Mouse (Mus musculus) neural tube, embryonic 15.5 days (tissue): ENCODE results near the gene Nhlh1. TPM values are rescaled to one million over a fixed set of nuclear protein-coding genes. Genes with fewer than 3 reads are reported as not detected.

ENCODE experiments used
- ATAC-seq: fragments of 200-750 bp; cut with Nextera tagmentation; 2 replicates; pipeline ENCODE4 v1.8.0; 2017; ENCODE audit warnings: mild to moderate bottlenecking, moderate TSS enrichment, moderate library complexity; ENCODE audit not compliant: low FRiP score
- H3K27ac ChIP-seq: fragments of 300-500 bp; sonication (generic); replicated peaks from 2 replicates; pipeline ENCODE4 v1.5.1; 2015; ENCODE audit warnings: mild to moderate bottlenecking, inconsistent platforms
- H3K27me3 ChIP-seq: fragments of 300-500 bp; sonication (generic); replicated peaks from 2 replicates; pipeline ENCODE4 v1.6.1; 2015; ENCODE audit warnings: inconsistent platforms
- H3K36me3 ChIP-seq: fragments of 300-500 bp; sonication (generic); 2 replicates; pipeline ENCODE4 v1.6.1; 2015; ENCODE audit warnings: inconsistent platforms
- H3K4me1 ChIP-seq: fragments of 300-500 bp; sonication (generic); 2 replicates; pipeline ENCODE4 v1.6.1; 2015; ENCODE audit warnings: inconsistent platforms
- H3K4me2 ChIP-seq: fragments of 300-500 bp; sonication (generic); 2 replicates; pipeline ENCODE4 v1.6.1; 2015; ENCODE audit warnings: inconsistent platforms, mild to moderate bottlenecking, moderate library complexity
- H3K4me3 ChIP-seq: fragments of 300-500 bp; sonication (generic); replicated peaks from 2 replicates; pipeline ENCODE4 v1.5.1; 2015; ENCODE audit warnings: mild to moderate bottlenecking, inconsistent platforms
- H3K9ac ChIP-seq: fragments of 300-500 bp; sonication (generic); replicated peaks from 2 replicates; pipeline ENCODE4 v1.6.1; 2015; ENCODE audit warnings: mild to moderate bottlenecking, inconsistent platforms
- H3K9me3 ChIP-seq: fragments of 300-500 bp; sonication (generic); replicated peaks from 2 replicates; pipeline ENCODE4 v1.6.1; 2016; ENCODE audit warnings: inconsistent platforms
- WGBS: fragments of 180-500 bp; shearing (Covaris S2); methylation state at CpG from one replicate; pipeline ENCODE4 v1.1.7; 2015; ENCODE audit warnings: mixed read lengths; 5-methylcytosine and 5-hydroxymethylcytosine counted together
- polyA plus RNA-seq: library from polyadenylated mRNA; unstranded; fragments of >200 nt; fragmentation: Nextera tagmentation; extraction: Ambion mirVana; gene quantifications from 2 replicates; pipeline ENCODE4 v1.2.1, GENCODE M21; 2015

The Nhlh1 gene
- polyA plus RNA-seq, 1 experiment from 2014 or later: 2.6 TPM

- no peak for ATAC-seq
- H3K9ac ChIP-seq: no peak overlapping the region; the same call in 1 of the 2 replicates
Measured at GRCm38 (mm10) chr1:172014771-172015170, 42.6 kb downstream of the Nhlh1 start.

DNA sequence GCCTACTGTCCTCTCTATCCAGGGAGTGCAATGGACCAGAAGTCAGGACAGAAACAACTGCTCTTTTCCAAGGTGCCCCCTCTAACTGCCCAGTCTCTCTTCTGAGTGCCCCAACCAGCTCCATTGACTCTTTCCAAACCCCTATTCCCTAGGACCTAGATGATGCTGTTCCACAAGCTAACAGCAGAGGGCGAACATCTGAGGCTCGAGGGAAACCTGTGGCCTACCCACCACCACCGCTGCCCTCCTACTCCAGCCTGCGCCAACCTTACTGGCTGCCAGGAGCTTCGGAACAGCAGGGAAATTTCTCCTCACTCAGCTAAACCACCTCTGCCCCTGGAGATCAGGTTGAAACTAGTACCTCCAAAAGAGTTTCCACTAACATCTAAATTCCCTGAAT lies 45.3 kb downstream of the Nhlh1 start:
- peak overlapping the region; percentile 46 for H3K27ac ChIP-seq
- no peaks in the 10 kb centered on the region for H3K27me3 ChIP-seq
- no peak for ATAC-seq
- H3K36me3 ChIP-seq: peaks cover 46% of the 10 kb centered on the region
- peaks cover 49% of the 10 kb centered on the region for H3K4me1 ChIP-seq
- WGBS: 10% methylated on average over 5 of the region's 5 CpGs
- H3K9me3 ChIP-seq: no peaks in the 10 kb centered on the region
- no peak overlapping the region for H3K4me3 ChIP-seq
- H3K4me2 ChIP-seq: no peak overlapping the region
- no peak overlapping the region for H3K9ac ChIP-seq

More at GRCm38 (mm10) chr1:172014771-172015170, 42.6 kb downstream of the Nhlh1 start:
- Histone ChIP-seq H3K27ac (peak overlapping the region; percentile 54), H3K4me2 (peak overlapping the region; percentile 42), H3K4me3 (no peak overlapping the region), H3K36me3 (peaks cover 20% of the 10 kb centered on the region), H3K27me3 (no peaks in the 10 kb centered on the region), H3K4me1 (peaks cover 75% of the 10 kb centered on the region), H3K9me3 (no peaks in the 10 kb centered on the region)
- WGBS: 16% methylated on average over 9 of the region's 9 CpGs

- H3K36me3 ChIP-seq: peaks cover 64% of the 10 kb centered on the region
- no peaks in the 10 kb centered on the region for H3K9me3 ChIP-seq
- 82% methylated on average over 20 of the region's 20 CpGs for WGBS
- H3K4me3 ChIP-seq: no peak overlapping the region
- H3K4me2 ChIP-seq: no peak overlapping the region
- ATAC-seq: no peak
- no peak overlapping the region for H3K27ac ChIP-seq
- no peaks in the 10 kb centered on the region for H3K27me3 ChIP-seq
- peaks cover 31% of the 10 kb centered on the region for H3K4me1 ChIP-seq
- no peak overlapping the region for H3K9ac ChIP-seq
Measured at GRCm38 (mm10) chr1:172010042-172010824, 47.1 kb downstream of the Nhlh1 start.

DNA sequence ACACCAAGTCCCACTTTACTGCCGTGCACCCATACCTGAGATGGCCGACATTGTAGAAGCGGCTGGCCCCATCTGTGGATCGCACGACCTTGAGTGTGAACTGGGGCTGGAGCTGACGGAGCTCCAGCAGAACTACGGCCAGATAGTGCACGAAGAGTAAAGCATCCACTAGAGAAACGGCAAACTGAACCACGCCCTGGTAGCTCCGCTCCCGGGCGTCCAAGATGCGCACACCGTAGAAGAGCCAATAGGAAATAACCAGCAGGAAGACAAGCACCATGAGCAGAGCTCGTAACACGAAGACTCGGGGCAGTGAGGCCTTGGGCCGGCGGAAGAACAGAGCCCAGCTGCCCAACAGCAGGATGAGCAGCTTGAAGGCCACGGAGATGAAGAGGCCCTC lies 48.0 kb downstream of the Nhlh1 start:
- peaks cover 23% of the 10 kb centered on the region for H3K4me1 ChIP-seq
- H3K9me3 ChIP-seq: no peaks in the 10 kb centered on the region
- H3K9ac ChIP-seq: no peak overlapping the region
- no peak overlapping the region for H3K4me3 ChIP-seq
- no peaks in the 10 kb centered on the region for H3K27me3 ChIP-seq
- WGBS: 96% methylated on average over 21 of the region's 21 CpGs
- no peak for ATAC-seq
- no peak overlapping the region for H3K4me2 ChIP-seq
- no peak overlapping the region for H3K27ac ChIP-seq
- H3K36me3 ChIP-seq: peaks cover 73% of the 10 kb centered on the region

- no peak overlapping the region for H3K9ac ChIP-seq
- no peaks in the 10 kb centered on the region for H3K27me3 ChIP-seq
- no peaks in the 10 kb centered on the region for H3K9me3 ChIP-seq
- H3K4me2 ChIP-seq: no peak overlapping the region
- H3K36me3 ChIP-seq: peaks cover 82% of the 10 kb centered on the region
- H3K4me1 ChIP-seq: peaks cover 14% of the 10 kb centered on the region
- no peak overlapping the region for H3K4me3 ChIP-seq
- WGBS: 92% methylated on average over 9 of the region's 9 CpGs
- no peak overlapping the region for H3K27ac ChIP-seq
- ATAC-seq: no peak
Measured at GRCm38 (mm10) chr1:172008351-172008750, 49.0 kb downstream of the Nhlh1 start.

DNA sequence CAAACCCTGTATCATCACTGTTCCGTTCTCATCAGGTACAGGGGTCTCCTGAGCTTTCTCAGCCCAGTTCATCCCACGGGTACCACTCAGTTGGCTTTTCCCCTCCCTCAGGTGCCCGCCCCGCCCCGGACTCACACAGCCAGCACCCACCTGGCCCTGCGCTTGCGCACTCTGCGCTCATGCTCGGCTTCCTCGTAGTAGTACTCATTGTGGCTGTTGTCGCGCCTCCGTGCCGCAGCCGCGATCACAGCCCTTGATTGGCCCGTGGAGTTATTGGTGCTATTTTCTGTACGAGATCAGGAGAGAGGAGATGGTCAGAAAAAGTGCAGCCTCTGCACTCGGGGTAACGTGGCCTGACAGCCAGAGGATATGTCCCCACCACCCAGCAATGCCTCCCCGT lies 49.6 kb downstream of the Nhlh1 start:
- ATAC-seq: no peak
- peaks cover 8% of the 10 kb centered on the region for H3K4me1 ChIP-seq
- WGBS: 96% methylated on average over 21 of the region's 21 CpGs
- peaks cover 87% of the 10 kb centered on the region for H3K36me3 ChIP-seq
- no peak overlapping the region for H3K27ac ChIP-seq
- no peaks in the 10 kb centered on the region for H3K9me3 ChIP-seq
- no peak overlapping the region for H3K4me3 ChIP-seq
- H3K27me3 ChIP-seq: no peaks in the 10 kb centered on the region
- H3K4me2 ChIP-seq: no peak overlapping the region
- no peak overlapping the region for H3K9ac ChIP-seq

Other genes starting within 250 kb of the Nhlh1 start
- 1.4 and 3.6 TPM in 2 replicates for gene Cd84, start 217.9 kb downstream of the Nhlh1 start, polyA plus RNA-seq
- gene Gm10521, start 161.9 kb downstream of the Nhlh1 start, polyA plus RNA-seq: not detected in 2 replicates
- 0.14 and 15.4 TPM in 2 replicates for gene Slamf6, start 140.1 kb downstream of the Nhlh1 start, polyA plus RNA-seq
- 37.3 and 40.1 TPM in 2 replicates for gene Vangl2, start 29.1 kb downstream of the Nhlh1 start, polyA plus RNA-seq
- gene Copa, start 25.0 kb upstream of the Nhlh1 start, polyA plus RNA-seq: 174 and 182 TPM in 2 replicates
- 100 and 109 TPM in 2 replicates for gene Ncstn, start 25.2 kb upstream of the Nhlh1 start, polyA plus RNA-seq
- gene Pex19, start 69.2 kb upstream of the Nhlh1 start, polyA plus RNA-seq: 154 and 162 TPM in 2 replicates
- 84.5 and 93.4 TPM in 2 replicates for gene Dcaf8, start 90.5 kb upstream of the Nhlh1 start, polyA plus RNA-seq
- gene Pea15a, start 149.2 kb upstream of the Nhlh1 start, polyA plus RNA-seq: 378 and 415 TPM in 2 replicates
- gene Casq1, start 162.3 kb upstream of the Nhlh1 start, polyA plus RNA-seq: 3.8 and 4.0 TPM in 2 replicates
- 0.05 TPM in 1 of 2 replicates, not detected in the other for gene Atp1a4, start 200.8 kb upstream of the Nhlh1 start, polyA plus RNA-seq
- gene Igsf8, start 204.1 kb upstream of the Nhlh1 start, polyA plus RNA-seq: 70.9 and 71.3 TPM in 2 replicates
- gene Atp1a2, start 240.5 kb upstream of the Nhlh1 start, polyA plus RNA-seq: 57.9 and 63.1 TPM in 2 replicates